Mouse (Mus musculus): ENCODE measurements at regions not wholly inside any gene's neighbourhood (a gene's known extent, or its start where the extent isn't known, plus 50 kb on each side); places are given as distances from the start of the nearest gene placed in this dataset.
A peak's percentile ranks its signal among the peaks of the same experiment; 100 is the strongest.

DNA sequence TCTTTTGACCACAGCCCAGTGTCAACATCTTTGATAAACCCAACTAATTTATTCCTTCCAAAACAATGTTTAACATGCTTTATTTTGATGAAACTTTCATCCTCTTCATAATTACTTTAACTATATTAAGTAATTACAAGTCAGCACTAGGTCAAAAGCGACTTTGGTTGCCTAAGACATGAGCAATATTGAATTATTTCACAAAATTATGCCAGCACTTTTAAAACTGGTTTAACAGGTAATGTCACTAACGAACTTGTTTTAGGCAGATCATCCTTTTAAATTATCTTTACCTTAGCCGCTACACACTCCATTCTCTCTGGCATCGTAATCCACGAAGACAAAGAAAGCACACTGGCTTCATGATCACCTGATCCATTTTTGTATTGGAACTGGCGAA is 669.8 kb upstream of the Pou3f3 start:
- H3K4me1 ChIP-seq, result peaks cover 5% of the 10 kb centered on the region; the same call in 1 of the 2 replicates
- WGBS, result 91% methylated on average over 6 of the region's 6 CpGs
- no peaks in the 10 kb centered on the region for H3K36me3 ChIP-seq (replicated peaks)
- H3K4me3 ChIP-seq, result no peak overlapping the region
- no peak overlapping the region for H3K27ac ChIP-seq (replicated peaks)
- no peak for DNase-seq (ENCODE audit: low spot score)
- H3K27me3 ChIP-seq (replicated peaks; ENCODE audit: low read depth, poor library complexity, severe bottlenecking), result no peaks in the 10 kb centered on the region
- no peaks in the 10 kb centered on the region for H3K9me3 ChIP-seq

DNA sequence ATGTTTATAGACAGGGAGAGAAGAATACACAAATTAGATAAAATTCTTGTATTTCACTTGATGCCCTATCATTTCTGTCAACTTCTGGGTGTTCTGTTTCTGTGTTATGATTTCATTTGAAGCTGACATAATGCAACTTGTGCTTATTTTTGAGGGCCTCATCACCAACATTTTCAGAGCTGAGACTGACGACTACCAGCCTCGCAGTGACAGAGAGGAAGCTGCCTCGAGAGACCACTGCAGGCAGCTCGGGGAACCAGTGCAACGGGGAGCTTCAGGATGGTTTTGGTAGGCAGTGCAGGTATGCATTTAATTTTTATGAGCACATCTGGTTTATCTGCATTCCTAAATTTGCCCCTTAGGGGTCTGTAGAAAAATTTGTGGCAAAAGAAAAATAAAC is 669.1 kb upstream of the Pou3f3 start:
- Histone ChIP-seq H3K27me3 (replicated peaks; ENCODE audit: low read depth, poor library complexity, severe bottlenecking) (no peaks in the 10 kb centered on the region), H3K4me1 (peaks cover 5% of the 10 kb centered on the region; the same call in 1 of the 2 replicates), H3K9me3 (no peaks in the 10 kb centered on the region), H3K36me3 (replicated peaks) (no peaks in the 10 kb centered on the region), H3K4me3 (no peak overlapping the region), H3K27ac (replicated peaks) (no peak overlapping the region)
- DNase-seq (ENCODE audit: low spot score), result peak; percentile 14
- 39% methylated on average over 5 of the region's 5 CpGs for WGBS

GRCm38 (mm10) chr1:42033786-42034185 is 661.8 kb upstream of the Pou3f3 start:
- H3K4me3 ChIP-seq, result no peak overlapping the region
- no peaks in the 10 kb centered on the region for H3K27me3 ChIP-seq (replicated peaks; ENCODE audit: low read depth, poor library complexity, severe bottlenecking)
- no peaks in the 10 kb centered on the region for H3K9me3 ChIP-seq
- H3K27ac ChIP-seq (replicated peaks), result no peak overlapping the region
- H3K4me1 ChIP-seq, result no peaks in the 10 kb centered on the region
- DNase-seq (ENCODE audit: low spot score), result no peak
- no peaks in the 10 kb centered on the region for H3K36me3 ChIP-seq (replicated peaks)
- WGBS, result 86% methylated on average over 2 of the region's 2 CpGs

- Histone ChIP-seq H3K27me3 (replicated peaks; ENCODE audit: low read depth, poor library complexity, severe bottlenecking) (no peaks in the 10 kb centered on the region), H3K36me3 (replicated peaks) (no peaks in the 10 kb centered on the region), H3K4me1 (no peaks in the 10 kb centered on the region), H3K9me3 (no peaks in the 10 kb centered on the region), H3K27ac (replicated peaks) (no peak overlapping the region), H3K4me3 (no peak overlapping the region)
- WGBS, result 88% methylated on average over 4 of the region's 4 CpGs
- DNase-seq (ENCODE audit: low spot score), result no peak
Measured at GRCm38 (mm10) chr1:42035371-42035770, 660.2 kb upstream of the Pou3f3 start.

DNA sequence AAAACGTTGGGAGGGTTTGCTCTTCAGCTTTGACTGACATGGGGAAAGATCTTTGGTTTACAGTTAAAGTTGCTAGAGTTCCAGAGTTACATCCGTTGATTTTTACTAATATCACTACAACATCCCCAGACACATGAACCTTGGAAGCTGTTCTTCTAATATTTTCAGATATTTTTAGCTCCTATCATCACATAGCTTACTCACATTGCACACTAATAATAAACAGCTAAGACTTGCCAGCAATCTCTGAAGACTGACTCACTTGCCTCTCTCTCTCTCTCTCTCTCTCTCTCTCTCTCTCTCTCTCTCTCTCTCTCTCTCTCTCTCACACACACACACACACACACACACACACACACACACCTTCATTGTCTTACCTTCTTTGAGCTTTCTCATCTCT is 654.0 kb upstream of the Pou3f3 start:
- Histone ChIP-seq H3K4me1 (no peaks in the 10 kb centered on the region), H3K4me3 (no peak overlapping the region), H3K9me3 (no peaks in the 10 kb centered on the region), H3K36me3 (replicated peaks) (no peaks in the 10 kb centered on the region), H3K27ac (replicated peaks) (no peak overlapping the region), H3K27me3 (replicated peaks; ENCODE audit: low read depth, poor library complexity, severe bottlenecking) (no peaks in the 10 kb centered on the region)
- WGBS, result 74% methylated on average over 2 of the region's 2 CpGs
- DNase-seq (ENCODE audit: low spot score), result no peak

DNA sequence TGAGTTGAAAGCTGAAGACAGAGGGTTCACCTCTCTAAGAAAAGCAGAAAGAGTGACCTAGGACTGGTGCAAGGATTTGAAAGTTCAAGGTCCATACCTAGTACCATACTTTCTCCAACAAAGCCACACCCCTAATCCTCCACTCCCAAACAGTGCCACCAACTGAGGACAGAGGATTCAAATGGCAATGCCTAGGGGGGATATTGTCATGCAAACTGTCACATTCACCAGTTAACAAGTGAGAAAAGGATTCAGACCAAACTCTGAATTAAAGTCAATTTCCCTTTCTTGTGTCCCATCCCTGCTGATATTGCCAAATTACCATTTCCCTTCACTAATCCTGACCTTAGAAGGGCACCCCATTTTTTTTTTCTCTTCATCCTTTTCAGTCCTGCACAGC is 637.1 kb upstream of the Pou3f3 start:
- H3K27me3 ChIP-seq (replicated peaks; ENCODE audit: low read depth, poor library complexity, severe bottlenecking), result no peaks in the 10 kb centered on the region
- H3K4me1 ChIP-seq, result no peaks in the 10 kb centered on the region
- DNase-seq (ENCODE audit: low spot score), result no peak
- H3K36me3 ChIP-seq (replicated peaks), result no peaks in the 10 kb centered on the region
- no peak overlapping the region for H3K27ac ChIP-seq (replicated peaks)
- no peak overlapping the region for H3K4me3 ChIP-seq
- H3K9me3 ChIP-seq, result no peaks in the 10 kb centered on the region

DNA sequence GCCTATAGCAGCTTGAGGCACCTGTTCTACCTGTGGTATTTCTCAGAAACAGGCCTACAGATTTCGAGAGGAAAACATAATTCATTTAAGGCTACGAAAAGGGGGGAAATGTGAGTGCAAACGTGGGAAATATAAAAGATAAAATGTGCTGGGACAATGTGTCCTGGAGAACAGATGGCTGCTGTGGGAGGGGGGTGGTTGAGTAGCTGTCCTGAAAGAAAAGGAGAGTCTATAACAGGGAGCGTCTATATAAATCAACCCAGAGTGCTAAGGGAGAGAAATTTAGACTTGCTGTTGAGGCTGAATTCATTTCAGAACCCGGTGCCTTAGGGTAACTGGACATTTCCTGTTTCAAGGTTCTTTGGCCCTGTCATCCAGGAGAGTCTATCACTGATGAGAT is 625.5 kb upstream of the Pou3f3 start:
- no peak overlapping the region for H3K4me3 ChIP-seq
- H3K27me3 ChIP-seq (replicated peaks; ENCODE audit: low read depth, poor library complexity, severe bottlenecking), result no peaks in the 10 kb centered on the region
- no peak for DNase-seq (ENCODE audit: low spot score)
- H3K27ac ChIP-seq (replicated peaks), result no peak overlapping the region
- H3K9me3 ChIP-seq, result no peaks in the 10 kb centered on the region
- H3K36me3 ChIP-seq (replicated peaks), result no peaks in the 10 kb centered on the region
- no peaks in the 10 kb centered on the region for H3K4me1 ChIP-seq
- WGBS, result 74% methylated on average over 5 of the region's 5 CpGs

DNA sequence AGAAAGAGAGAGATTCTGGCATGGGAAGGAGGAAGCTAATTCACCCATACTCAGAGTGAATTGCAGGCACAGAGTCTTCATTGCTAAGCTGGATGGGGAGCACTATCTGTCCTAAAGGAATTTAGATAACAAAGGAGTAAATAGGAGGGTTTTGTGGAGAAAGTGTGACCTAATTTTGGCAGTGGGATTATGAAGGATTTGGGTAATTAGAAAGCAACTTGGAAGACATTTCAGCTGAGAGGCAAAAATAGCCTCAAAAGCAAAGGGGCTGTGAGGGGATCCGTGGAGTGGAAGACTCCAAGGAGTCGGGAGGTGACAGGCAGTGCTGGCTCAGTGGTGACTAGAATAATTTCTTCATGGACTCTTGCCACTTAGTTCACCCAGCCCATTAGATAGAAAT is 599.5 kb upstream of the Pou3f3 start:
- Histone ChIP-seq H3K4me3 (no peak overlapping the region), H3K4me1 (no peaks in the 10 kb centered on the region), H3K36me3 (replicated peaks) (no peaks in the 10 kb centered on the region), H3K9me3 (no peaks in the 10 kb centered on the region), H3K27me3 (replicated peaks; ENCODE audit: low read depth, poor library complexity, severe bottlenecking) (no peaks in the 10 kb centered on the region), H3K27ac (replicated peaks) (no peak overlapping the region)
- DNase-seq (ENCODE audit: low spot score), result no peak
- WGBS, result 40% methylated on average over 2 of the region's 2 CpGs

GRCm38 (mm10) chr1:42098580-42098979 is 597.0 kb upstream of the Pou3f3 start:
- DNase-seq (ENCODE audit: low spot score), result no peak
- Histone ChIP-seq H3K27me3 (replicated peaks; ENCODE audit: low read depth, poor library complexity, severe bottlenecking) (no peaks in the 10 kb centered on the region), H3K27ac (replicated peaks) (no peak overlapping the region), H3K4me3 (no peak overlapping the region), H3K9me3 (no peaks in the 10 kb centered on the region), H3K36me3 (replicated peaks) (no peaks in the 10 kb centered on the region), H3K4me1 (no peaks in the 10 kb centered on the region)
- WGBS, result 84% methylated on average over 2 of the region's 2 CpGs

GRCm38 (mm10) chr1:42107521-42107920 is 588.0 kb upstream of the Pou3f3 start:
- 22% methylated on average over 5 of the region's 5 CpGs for WGBS
- Histone ChIP-seq H3K27ac (replicated peaks) (no peak overlapping the region), H3K36me3 (replicated peaks) (no peaks in the 10 kb centered on the region), H3K27me3 (replicated peaks; ENCODE audit: low read depth, poor library complexity, severe bottlenecking) (no peaks in the 10 kb centered on the region), H3K4me3 (no peak overlapping the region), H3K9me3 (no peaks in the 10 kb centered on the region), H3K4me1 (no peaks in the 10 kb centered on the region; the same call in 1 of the 2 replicates)
- DNase-seq (ENCODE audit: low spot score), result no peak

GRCm38 (mm10) chr1:42107925-42108324 is 587.6 kb upstream of the Pou3f3 start:
- no peaks in the 10 kb centered on the region for H3K27me3 ChIP-seq (replicated peaks; ENCODE audit: low read depth, poor library complexity, severe bottlenecking)
- H3K27ac ChIP-seq (replicated peaks), result no peak overlapping the region
- no peaks in the 10 kb centered on the region for H3K9me3 ChIP-seq
- no peak for DNase-seq (ENCODE audit: low spot score)
- WGBS, result 75% methylated on average over 1 of the region's 1 CpGs
- no peaks in the 10 kb centered on the region; the same call in 1 of the 2 replicates for H3K4me1 ChIP-seq
- H3K36me3 ChIP-seq (replicated peaks), result no peaks in the 10 kb centered on the region
- no peak overlapping the region for H3K4me3 ChIP-seq

DNA sequence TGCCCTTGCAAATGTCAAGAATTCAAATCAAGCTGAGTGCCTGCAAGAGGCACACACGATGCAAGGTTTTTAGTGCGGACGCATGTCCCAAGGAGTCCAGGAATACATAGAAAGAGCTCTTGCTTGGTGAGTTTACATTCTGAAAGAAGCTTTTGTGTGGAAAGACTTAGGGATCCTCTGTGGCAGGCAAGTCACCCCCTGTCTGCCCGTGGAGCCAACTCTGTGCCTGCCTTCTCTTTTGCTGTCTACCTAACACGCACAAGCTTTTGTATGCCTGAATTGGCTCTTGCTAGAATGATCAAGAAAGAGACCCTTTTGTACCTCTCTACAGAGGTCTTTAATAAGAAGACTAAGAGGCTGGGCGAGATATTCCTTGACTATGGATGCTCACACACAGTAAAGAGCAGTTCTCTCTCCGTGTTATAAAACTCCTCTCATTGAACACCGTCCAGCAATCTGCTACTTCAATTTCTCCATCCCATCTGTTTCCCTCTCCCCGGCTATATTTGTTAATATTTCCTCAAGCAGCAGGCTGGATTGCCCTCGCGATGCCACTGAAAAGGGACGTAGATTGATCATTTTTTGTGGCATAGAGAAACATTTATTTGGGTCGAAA is 543.3 kb upstream of the Pou3f3 start:
- Histone ChIP-seq H3K27ac (replicated peaks) (no peak overlapping the region), H3K4me1 (no peaks in the 10 kb centered on the region), H3K27me3 (replicated peaks; ENCODE audit: low read depth, poor library complexity, severe bottlenecking) (no peaks in the 10 kb centered on the region), H3K36me3 (replicated peaks) (no peaks in the 10 kb centered on the region), H3K9me3 (no peaks in the 10 kb centered on the region), H3K4me3 (no peak overlapping the region)
- WGBS, result 82% methylated on average over 13 of the region's 13 CpGs
- no peak for DNase-seq (ENCODE audit: low spot score)

- no peaks in the 10 kb centered on the region for H3K36me3 ChIP-seq (replicated peaks)
- no peak overlapping the region for H3K4me3 ChIP-seq
- no peaks in the 10 kb centered on the region for H3K9me3 ChIP-seq
- 67% methylated on average over 3 of the region's 3 CpGs for WGBS
- DNase-seq (ENCODE audit: low spot score), result no peak
- H3K27me3 ChIP-seq (replicated peaks; ENCODE audit: low read depth, poor library complexity, severe bottlenecking), result no peaks in the 10 kb centered on the region
- no peak overlapping the region for H3K27ac ChIP-seq (replicated peaks)
- no peaks in the 10 kb centered on the region for H3K4me1 ChIP-seq
Measured at GRCm38 (mm10) chr1:42152916-42153315, 542.7 kb upstream of the Pou3f3 start.

All from embryonic facial prominence, embryonic 10.5 days (tissue).